Mouse (Mus musculus) CH12.LX (cell line): ENCODE measurements at regions not wholly inside any gene's neighbourhood (a gene's known extent, or its start where the extent isn't known, plus 50 kb on each side); places are given as distances from the start of the nearest gene placed in this dataset.

Experiments
- CTCF ChIP-seq, 2 experiments: IDR thresholded peaks in 1 of 2; conservative IDR thresholded peaks in 1 of 2; 2 replicates each; pipeline ENCODE4 v1.5.1; 2011 to 2012; ENCODE audit warnings: low read depth in 2 of 2, low read length in 2 of 2, improper control_type of control experiment in 1 of 2, inconsistent platforms in 1 of 2, mild to moderate bottlenecking in 1 of 2, moderate library complexity in 1 of 2
- EP300 ChIP-seq: IDR thresholded peaks from 2 replicates; pipeline ENCODE4 v1.6.1; 2011; ENCODE audit warnings: low read length, improper control_type of control experiment
- ETS1 ChIP-seq: conservative IDR thresholded peaks from 2 replicates; pipeline ENCODE4 v1.6.1; 2012; ENCODE audit warnings: low read depth, mild to moderate bottlenecking, inconsistent platforms, low read length, improper control_type of control experiment, moderate library complexity
- IRF4 ChIP-seq: IDR thresholded peaks from 2 replicates; pipeline ENCODE4 v1.6.1; 2014; ENCODE audit warnings: low read depth, mild to moderate bottlenecking, inconsistent platforms, low read length, improper control_type of control experiment
- POLR2A ChIP-seq: IDR thresholded peaks from 2 replicates; pipeline ENCODE4 v1.6.1; 2011; ENCODE audit warnings: low read depth, mild to moderate bottlenecking, improper control_type of control experiment, low read length
- SIN3A ChIP-seq: IDR thresholded peaks from 2 replicates; pipeline ENCODE4 v1.6.1; 2012; ENCODE audit warnings: low read length, improper control_type of control experiment, inconsistent platforms
- SMC3 ChIP-seq: IDR thresholded peaks from 2 replicates; pipeline ENCODE4 v1.6.1; 2011; ENCODE audit warnings: low read depth, low read length, improper control_type of control experiment

- TF ChIP-seq CTCF (conservative IDR thresholded peaks at IDR 0.05 in 1 of 2, IDR thresholded peaks at IDR 0.05 in 1 of 2; ENCODE audit: low read depth in 2 of 2, low read length in 2 of 2) (no peak), POLR2A (no peak), EP300 (no peak), SMC3 (no peak), IRF4 (no peak), ETS1 (no peak), SIN3A (no peak)
Observed at GRCm38 (mm10) chr3:102311482-102312225, 107.2 kb upstream of the Vangl1 start.
